Mouse (Mus musculus) liver, embryonic 18 days (tissue): ENCODE results near the gene Olfr31. TPM values are rescaled to one million over a fixed set of nuclear protein-coding genes. Genes with fewer than 3 reads are reported as not detected.

Experiments
- polyA plus RNA-seq: library from polyadenylated mRNA; depleted of rRNA; stranded (reverse); fragments of >200 nt; gene quantifications from 2 replicates; pipeline ENCODE4 v1.2.3, GENCODE M21; 2012; rRNA removed

Olfr31 gene
- not detected in 2 replicates for polyA plus RNA-seq

GRCm38 (mm10) chr14:14322528-14322927, at the start of gene Olfr31:
Gene Olfr31 (plus strand): TSS chr14:14322828.

GRCm38 (mm10) chr14:14345948-14346812, 23.6 kb downstream of the Olfr31 start, which contains the start of gene Il3ra:
Gene Il3ra (plus strand): TSS chr14:14346275.

Other genes starting within 250 kb of the Olfr31 start
- 34.0 and 36.6 TPM in 2 replicates for gene Psmd6, start 201.8 kb upstream of the Olfr31 start, polyA plus RNA-seq
- not detected in 2 replicates for gene Olfr720, start 136.0 kb upstream of the Olfr31 start, polyA plus RNA-seq
- 7.7 and 9.5 TPM in 2 replicates for gene Il3ra, start 23.4 kb downstream of the Olfr31 start, polyA plus RNA-seq
- gene Olfr721-ps1, start 78.5 kb downstream of the Olfr31 start, polyA plus RNA-seq, result not detected in 2 replicates